ENCODE assay signal across 18 mouse cellular contexts in the genomic region with DNA sequence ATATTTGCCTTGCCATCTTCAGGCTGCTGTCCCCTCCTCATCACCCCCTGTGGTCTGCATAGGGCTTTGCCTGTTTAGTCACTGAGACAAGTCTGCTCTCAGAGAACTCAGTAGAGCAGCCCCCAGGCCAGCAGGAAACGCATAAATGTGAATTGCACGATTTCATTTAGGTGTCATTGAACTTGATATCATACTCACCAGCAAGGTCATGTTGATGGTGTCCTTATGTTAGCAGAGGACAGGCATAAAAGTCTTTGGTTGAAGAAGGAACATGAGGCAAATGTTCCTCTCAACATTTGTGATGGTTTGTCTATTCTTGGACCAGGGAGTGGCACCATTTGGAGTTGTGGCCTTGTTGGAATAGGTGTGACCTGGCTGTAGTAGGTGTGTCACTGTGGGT. TPM values are rescaled to one million over a fixed set of nuclear protein-coding genes. Genes with fewer than 3 reads are reported as not detected.
"Had no signal": no experiment of that assay in that cellular context is flagged by ENCODE, and none has a peak within 500 bp of the region (broad histone marks: within the 10 kb centered on the region; RNA-seq: fewer than 3 reads in every experiment).

No protein-coding gene starts in this region.

- H3K9me3 ChIP-seq: lung, embryonic 15.5 days; megakaryocyte, embryonic 14.5 days; midbrain, embryonic 13.5 days; midbrain, embryonic 15.5 days; neural tube, embryonic 12.5 days had no signal

- ATAC-seq: lung, postnatal 0 days; midbrain, embryonic 13.5 days; midbrain, embryonic 15.5 days had no signal

- DNase-seq: lung, adult 2 months; lung, postnatal 14 days; lung, postnatal 36 days; retina, postnatal 1 day; right cerebral cortex, adult 18-20 months; right cerebral cortex, postnatal 25 days; right cerebral cortex, postnatal 4 days; thymus, adult 18-20 months; thymus, postnatal 14 days had no signal

- H3K4me2 ChIP-seq: lung, embryonic 15.5 days; midbrain, embryonic 11.5 days; midbrain, embryonic 13.5 days; midbrain, embryonic 15.5 days; neural tube, embryonic 12.5 days had no signal

- H3K36me3 ChIP-seq: lung, embryonic 15.5 days; neural tube, embryonic 12.5 days had no signal

- H3K27ac ChIP-seq: lung, embryonic 15.5 days; macrophage; midbrain, embryonic 13.5 days; midbrain, embryonic 15.5 days; neural tube, embryonic 12.5 days had no signal

- H3K9ac ChIP-seq: lung, embryonic 15.5 days; midbrain, embryonic 13.5 days; midbrain, embryonic 15.5 days; neural tube, embryonic 12.5 days had no signal

- H3K4me3 ChIP-seq: lung, embryonic 15.5 days; megakaryocyte, embryonic 14.5 days; midbrain, embryonic 13.5 days; midbrain, embryonic 15.5 days; neural tube, embryonic 12.5 days had no signal

RNA-seq across cellular contexts. Expression of a gene that starts 2.6 kb away (rescaled TPM):
- total RNA-seq: megakaryocyte progenitor cell, adult 5-6 weeks had no signal
- polyA plus RNA-seq: lung, embryonic 15.5 days; lung, postnatal 0 days; macrophage had no signal
